10 mouse cellular contexts compared by ENCODE assay signal in genomic region chr6:128836955-128837334, GRCm38 (mm10). TPM values are rescaled to one million over a fixed set of nuclear protein-coding genes. Genes with fewer than 3 reads are reported as not detected.
A peak's percentile ranks its signal among the peaks of the same experiment; 100 is the strongest.
DNase-seq lines count a peak whose midpoint lies in the region; ATAC-seq lines count a peak whose summit lies in the region.
"Had no signal": no experiment of that assay in that cellular context is flagged by ENCODE, and none has a peak within 500 bp of the region (broad histone marks: within the 10 kb centered on the region; RNA-seq: fewer than 3 reads in every experiment).

No protein-coding gene starts in this region.

- DNase-seq in kidney, postnatal 4 days: no peak
- DNase-seq in embryonic facial prominence, embryonic 10.5 days (ENCODE audit: low spot score): no peak
- DNase-seq in hindbrain, embryonic 10.5 days (ENCODE audit: low spot score): no peak
- DNase-seq in midbrain, embryonic 11.5 days (ENCODE audit: low spot score, missing footprints): no peak
- DNase-seq in urinary bladder, postnatal 14 days (ENCODE audit: low spot score): no peak
- DNase-seq in kidney, postnatal 14 days: no peak
- DNase-seq: gastrocnemius, postnatal 10 days; lung, postnatal 4 days had no signal

- no peak for ATAC-seq in kidney, embryonic 14.5 days (ENCODE audit: low FRiP score, low TSS enrichment)
- ATAC-seq in midbrain, embryonic 11.5 days (ENCODE audit: low FRiP score): no peak
- ATAC-seq in activated CD4-positive, CD25-positive, alpha-beta regulatory T cell, adult 4 months: no peak

- H3K4me1 ChIP-seq in kidney, embryonic 14.5 days (ENCODE audit: control insufficient read depth, insufficient read depth, low read length): 0 out of 2 replicates have a peak, but pooled peaks cover 5% of the 10 kb centered on the region
- peaks cover 19% of the 10 kb centered on the region for H3K4me1 ChIP-seq in embryonic facial prominence, embryonic 10.5 days
- H3K4me1 ChIP-seq in hindbrain, embryonic 10.5 days (replicated peaks): peaks cover 14% of the 10 kb centered on the region
- no peaks in the 10 kb centered on the region; the same call in 1 of the 2 replicates for H3K4me1 ChIP-seq in midbrain, embryonic 11.5 days (ENCODE audit: control insufficient read depth, insufficient read depth, low read length)

- H3K4me3 ChIP-seq in kidney, embryonic 14.5 days (ENCODE audit: low read length): peak overlapping the region; percentile 86; the same call in 1 of the 2 replicates
- peak overlapping the region; percentile 74; the same call in 1 of the 2 replicates for H3K4me3 ChIP-seq in embryonic facial prominence, embryonic 10.5 days
- H3K4me3 ChIP-seq in hindbrain, embryonic 10.5 days: peak overlapping the region; percentile 75
- peak overlapping the region; percentile 74 for H3K4me3 ChIP-seq in midbrain, embryonic 11.5 days (ENCODE audit: low read depth, low read length)

- no peaks in the 10 kb centered on the region for H3K27me3 ChIP-seq in kidney, embryonic 14.5 days (ENCODE audit: control insufficient read depth, insufficient read depth, low read length)
- 0 out of 2 replicates have a peak, but pooled peaks cover 4% of the 10 kb centered on the region for H3K27me3 ChIP-seq in embryonic facial prominence, embryonic 10.5 days (replicated peaks; ENCODE audit: low read depth, poor library complexity, severe bottlenecking)
- H3K27me3 ChIP-seq in hindbrain, embryonic 10.5 days (ENCODE audit: insufficient read depth, poor library complexity, severe bottlenecking): no peaks in the 10 kb centered on the region
- H3K27me3 ChIP-seq in midbrain, embryonic 11.5 days (ENCODE audit: control insufficient read depth, insufficient read depth, low read length): no peaks in the 10 kb centered on the region

- H3K9me3 ChIP-seq in kidney, embryonic 14.5 days (ENCODE audit: control insufficient read depth, low read length): no peaks in the 10 kb centered on the region
- no peaks in the 10 kb centered on the region for H3K9me3 ChIP-seq in embryonic facial prominence, embryonic 10.5 days
- no peaks in the 10 kb centered on the region for H3K9me3 ChIP-seq in hindbrain, embryonic 10.5 days
- H3K9me3 ChIP-seq in midbrain, embryonic 11.5 days (ENCODE audit: control insufficient read depth, low read length): no peaks in the 10 kb centered on the region

- peak overlapping the region; percentile 50 for H3K4me2 ChIP-seq in kidney, embryonic 14.5 days (replicated peaks; ENCODE audit: low read depth, low read length)
- peak overlapping the region; percentile 64; the same call in 1 of the 2 replicates for H3K4me2 ChIP-seq in midbrain, embryonic 11.5 days

- H3K27ac ChIP-seq in kidney, embryonic 14.5 days (ENCODE audit: low read depth, low read length): no peak overlapping the region
- H3K27ac ChIP-seq in embryonic facial prominence, embryonic 10.5 days (replicated peaks): peak overlapping the region; percentile 87
- peak overlapping the region; percentile 93 for H3K27ac ChIP-seq in hindbrain, embryonic 10.5 days
- H3K27ac ChIP-seq in midbrain, embryonic 11.5 days (ENCODE audit: low read depth, low read length): no peak overlapping the region

- WGBS in kidney, embryonic 14.5 days: 85% methylated on average over 6 of the region's 6 CpGs
- WGBS in embryonic facial prominence, embryonic 10.5 days: 83% methylated on average over 6 of the region's 6 CpGs
- WGBS in hindbrain, embryonic 10.5 days: 83% methylated on average over 6 of the region's 6 CpGs
- 87% methylated on average over 6 of the region's 6 CpGs for WGBS in midbrain, embryonic 11.5 days

- H3K36me3 ChIP-seq in kidney, embryonic 14.5 days (ENCODE audit: control insufficient read depth, insufficient read depth, low read length): no peaks in the 10 kb centered on the region
- H3K36me3 ChIP-seq in embryonic facial prominence, embryonic 10.5 days (replicated peaks): no peaks in the 10 kb centered on the region
- H3K36me3 ChIP-seq in hindbrain, embryonic 10.5 days: no peaks in the 10 kb centered on the region
- no peaks in the 10 kb centered on the region for H3K36me3 ChIP-seq in midbrain, embryonic 11.5 days (ENCODE audit: control insufficient read depth, insufficient read depth, low read length)

- no peak overlapping the region for H3K9ac ChIP-seq in kidney, embryonic 14.5 days (ENCODE audit: low read depth, low read length)
- H3K9ac ChIP-seq in midbrain, embryonic 11.5 days (ENCODE audit: low read length): peak overlapping the region; percentile 66; the same call in 1 of the 2 replicates

RNA-seq across cellular contexts. Expression of gene Klrb1b, which starts 10.8 kb away (rescaled TPM):
- not detected in 2 replicates for polyA plus RNA-seq in kidney, embryonic 14.5 days (2014; fragmentation: Nextera tagmentation; extraction: Ambion mirVana)
- not detected in 2 replicates for polyA plus RNA-seq in embryonic facial prominence, embryonic 10.5 days (2016; fragmentation: Nextera tagmentation; extraction: Ambion mirVana)
- not detected in 2 replicates for polyA plus RNA-seq in hindbrain, embryonic 10.5 days (2016; fragmentation: Nextera tagmentation; extraction: Ambion mirVana)
- polyA plus RNA-seq in midbrain, embryonic 11.5 days (2014; fragmentation: Nextera tagmentation; extraction: Ambion mirVana): not detected in 2 replicates
- polyA plus RNA-seq in activated CD4-positive, CD25-positive, alpha-beta regulatory T cell, adult 4 months (2017; shearing (Covaris generic)): not detected

RNA-seq across cellular contexts. Expression of gene Gm44511, which starts 10.8 kb away (rescaled TPM):
- polyA plus RNA-seq in kidney, embryonic 14.5 days (2014; fragmentation: Nextera tagmentation; extraction: Ambion mirVana): not detected in 2 replicates
- polyA plus RNA-seq in embryonic facial prominence, embryonic 10.5 days (2016; fragmentation: Nextera tagmentation; extraction: Ambion mirVana): not detected in 2 replicates
- not detected in 2 replicates for polyA plus RNA-seq in hindbrain, embryonic 10.5 days (2016; fragmentation: Nextera tagmentation; extraction: Ambion mirVana)
- polyA plus RNA-seq in midbrain, embryonic 11.5 days (2014; fragmentation: Nextera tagmentation; extraction: Ambion mirVana): not detected in 2 replicates
- polyA plus RNA-seq in activated CD4-positive, CD25-positive, alpha-beta regulatory T cell, adult 4 months (2017; shearing (Covaris generic)): not detected

RNA-seq across cellular contexts. Expression of gene Klrb1c, which starts 47.9 kb away (rescaled TPM):
- polyA plus RNA-seq in kidney, embryonic 14.5 days (2014; fragmentation: Nextera tagmentation; extraction: Ambion mirVana): 0.61 TPM in 1 of 2 replicates, not detected in the other
- not detected in 2 replicates for polyA plus RNA-seq in embryonic facial prominence, embryonic 10.5 days (2016; fragmentation: Nextera tagmentation; extraction: Ambion mirVana)
- not detected in 2 replicates for polyA plus RNA-seq in hindbrain, embryonic 10.5 days (2016; fragmentation: Nextera tagmentation; extraction: Ambion mirVana)
- polyA plus RNA-seq in midbrain, embryonic 11.5 days (2014; fragmentation: Nextera tagmentation; extraction: Ambion mirVana): 0.08 TPM in 1 of 2 replicates, not detected in the other
- 1 to 10 TPM; 1.5 to 3.8 TPM for polyA plus RNA-seq in activated CD4-positive, CD25-positive, alpha-beta regulatory T cell, adult 4 months (2017; shearing (Covaris generic))

RNA-seq across cellular contexts. Expression of gene Clec2i, which starts 50.4 kb away (rescaled TPM):
- polyA plus RNA-seq in kidney, embryonic 14.5 days (2014; fragmentation: Nextera tagmentation; extraction: Ambion mirVana): 0.23 TPM in 1 of 2 replicates, not detected in the other
- polyA plus RNA-seq in embryonic facial prominence, embryonic 10.5 days (2016; fragmentation: Nextera tagmentation; extraction: Ambion mirVana): not detected in 2 replicates
- polyA plus RNA-seq in hindbrain, embryonic 10.5 days (2016; fragmentation: Nextera tagmentation; extraction: Ambion mirVana): not detected in 2 replicates
- not detected in 2 replicates for polyA plus RNA-seq in midbrain, embryonic 11.5 days (2014; fragmentation: Nextera tagmentation; extraction: Ambion mirVana)
- 10 to 100 TPM; 55.9 to 76.5 TPM for polyA plus RNA-seq in activated CD4-positive, CD25-positive, alpha-beta regulatory T cell, adult 4 months (2017; shearing (Covaris generic))

RNA-seq across cellular contexts. Expression of gene BC035044, which starts 54.0 kb away (rescaled TPM):
- 0.64 and 0.76 TPM in 2 replicates for polyA plus RNA-seq in kidney, embryonic 14.5 days (2014; fragmentation: Nextera tagmentation; extraction: Ambion mirVana)
- 1.1 and 2.0 TPM in 2 replicates for polyA plus RNA-seq in embryonic facial prominence, embryonic 10.5 days (2016; fragmentation: Nextera tagmentation; extraction: Ambion mirVana)
- polyA plus RNA-seq in hindbrain, embryonic 10.5 days (2016; fragmentation: Nextera tagmentation; extraction: Ambion mirVana): 0.98 and 1.8 TPM in 2 replicates
- 0.67 and 0.90 TPM in 2 replicates for polyA plus RNA-seq in midbrain, embryonic 11.5 days (2014; fragmentation: Nextera tagmentation; extraction: Ambion mirVana)
- polyA plus RNA-seq in activated CD4-positive, CD25-positive, alpha-beta regulatory T cell, adult 4 months (2017; shearing (Covaris generic)): 1 to 10 TPM; 4.2 to 6.0 TPM

Comparison
In these comparisons a context has a peak if more than half of its experiments do, and no peak if none do; other contexts are left out.
1. H3K27ac ChIP-seq: peak in embryonic facial prominence, embryonic 10.5 days (single experiment) and hindbrain, embryonic 10.5 days (single experiment); none in kidney, embryonic 14.5 days (single experiment) and midbrain, embryonic 11.5 days (single experiment).
2. Peak in every context shown above with its lines, with median percentiles within 50 percentile points of each other: H3K4me3 ChIP-seq.